Mouse (Mus musculus) heart, embryonic 15.5 days (tissue): ENCODE data around the gene Zfp94. TPM values are rescaled to one million over a fixed set of nuclear protein-coding genes. Genes with fewer than 3 reads are reported as not detected.

Experiments used
- ATAC-seq: fragments of 200-750 bp; cut with Nextera tagmentation; replicated peaks from 2 replicates; pipeline ENCODE4 v1.8.0; 2017; ENCODE audit warnings: low read depth, moderate TSS enrichment; ENCODE audit not compliant: insufficient number of reproducible peaks, insufficient read depth, low FRiP score
- H3K27ac ChIP-seq: fragments of 300-500 bp; sonication (generic); 2 replicates; pipeline ENCODE4 v1.5.1; 2015; ENCODE audit warnings: mild to moderate bottlenecking, inconsistent platforms
- H3K27me3 ChIP-seq: fragments of 300-500 bp; sonication (generic); 2 replicates; pipeline ENCODE4 v1.6.1; 2015; ENCODE audit warnings: inconsistent platforms
- H3K36me3 ChIP-seq: fragments of 300-500 bp; sonication (generic); 2 replicates; pipeline ENCODE4 v1.6.1; 2015; ENCODE audit warnings: mild to moderate bottlenecking, inconsistent platforms
- H3K4me1 ChIP-seq: fragments of 300-500 bp; sonication (generic); replicated peaks from 2 replicates; pipeline ENCODE4 v1.6.1; 2015; ENCODE audit warnings: inconsistent platforms
- H3K4me2 ChIP-seq: fragments of 300-500 bp; sonication (generic); 2 replicates; pipeline ENCODE4 v1.6.1; 2015; ENCODE audit warnings: inconsistent platforms, mild to moderate bottlenecking, moderate library complexity
- H3K4me3 ChIP-seq: fragments of 300-500 bp; sonication (generic); 2 replicates; pipeline ENCODE4 v1.5.1; 2015; ENCODE audit warnings: mild to moderate bottlenecking, inconsistent platforms
- H3K9ac ChIP-seq: fragments of 300-500 bp; sonication (generic); 2 replicates; pipeline ENCODE4 v1.6.1; 2015; ENCODE audit warnings: mild to moderate bottlenecking, inconsistent platforms
- H3K9me3 ChIP-seq: fragments of 300-500 bp; sonication (generic); replicated peaks from 2 replicates; pipeline ENCODE4 v1.6.1; 2016; ENCODE audit warnings: inconsistent platforms
- WGBS: fragments of 180-500 bp; shearing (Covaris S2); methylation state at CpG from one replicate; pipeline ENCODE4 v1.1.7; 2015; ENCODE audit warnings: mixed read lengths; 5-methylcytosine and 5-hydroxymethylcytosine counted together
- polyA plus RNA-seq: library from polyadenylated mRNA; unstranded; fragments of >200 nt; fragmentation: Nextera tagmentation; extraction: Ambion mirVana; gene quantifications from 2 replicates; pipeline ENCODE4 v1.2.1, GENCODE M21; 2015

The Zfp94 gene
- polyA plus RNA-seq, result 4.3 and 5.5 TPM in 2 replicates

- H3K4me2 ChIP-seq, result peak within 1 kb of the TSS; percentile 82
- peak within 1 kb of the TSS; percentile 60 for H3K4me3 ChIP-seq
- no peaks in the 10 kb centered on the region for H3K9me3 ChIP-seq
- peak within 1 kb of the TSS; percentile 66 for H3K27ac ChIP-seq
- peaks cover 10% of the 10 kb centered on the region for H3K27me3 ChIP-seq
- no peaks in the 10 kb centered on the region for H3K36me3 ChIP-seq
- peak; percentile 91 for ATAC-seq
- peak within 1 kb of the TSS; percentile 72 for H3K9ac ChIP-seq
- H3K4me1 ChIP-seq, result peaks cover 6% of the 10 kb centered on the region; the same call in 1 of the 2 replicates
- 1% methylated on average over 33 of the region's 33 CpGs for WGBS
These were observed at the start of gene Zfp94 for GRCm38 (mm10) chr7:24316567-24317092. TSS of gene Zfp94 (minus strand) at chr7:24316666.

GRCm38 (mm10) chr7:24365258-24366014 lies 49.0 kb upstream of the Zfp94 start:
- no peak overlapping the region for H3K9ac ChIP-seq
- H3K27ac ChIP-seq, result no peak overlapping the region
- no peak overlapping the region for H3K4me2 ChIP-seq
- no peak overlapping the region for H3K4me3 ChIP-seq
- no peaks in the 10 kb centered on the region for H3K27me3 ChIP-seq
- H3K36me3 ChIP-seq, result no peaks in the 10 kb centered on the region
- WGBS, result 61% methylated on average over 5 of the region's 5 CpGs
- no peak for ATAC-seq
- no peaks in the 10 kb centered on the region for H3K9me3 ChIP-seq
- H3K4me1 ChIP-seq, result 0 out of 2 replicates have a peak, but pooled peaks cover 5% of the 10 kb centered on the region

GRCm38 (mm10) chr7:24364827-24365226 lies 48.4 kb upstream of the Zfp94 start:
- Histone ChIP-seq H3K27me3 (no peaks in the 10 kb centered on the region), H3K27ac (no peak overlapping the region), H3K4me3 (no peak overlapping the region), H3K9ac (no peak overlapping the region), H3K36me3 (no peaks in the 10 kb centered on the region), H3K4me1 (0 out of 2 replicates have a peak, but pooled peaks cover 3% of the 10 kb centered on the region), H3K9me3 (no peaks in the 10 kb centered on the region), H3K4me2 (no peak overlapping the region)
- 21% methylated on average over 10 of the region's 10 CpGs for WGBS
- 0 out of 2 replicates have a peak, but pooled peaks have one; percentile 29 for ATAC-seq

- Histone ChIP-seq H3K9ac (no peak overlapping the region), H3K27ac (no peak overlapping the region), H3K4me2 (no peak overlapping the region), H3K27me3 (no peaks in the 10 kb centered on the region), H3K36me3 (no peaks in the 10 kb centered on the region), H3K4me3 (no peak overlapping the region), H3K4me1 (0 out of 2 replicates have a peak, but pooled peaks cover 3% of the 10 kb centered on the region), H3K9me3 (no peaks in the 10 kb centered on the region)
- 19% methylated on average over 7 of the region's 7 CpGs for WGBS
- no peak for ATAC-seq
These were observed 46.8 kb upstream of the Zfp94 start for GRCm38 (mm10) chr7:24363228-24363627.

- 63% methylated on average over 4 of the region's 4 CpGs for WGBS
- Histone ChIP-seq H3K9me3 (no peaks in the 10 kb centered on the region), H3K36me3 (no peaks in the 10 kb centered on the region), H3K9ac (no peak overlapping the region), H3K4me3 (no peak overlapping the region), H3K27ac (no peak overlapping the region), H3K27me3 (no peaks in the 10 kb centered on the region), H3K4me2 (no peak overlapping the region), H3K4me1 (0 out of 2 replicates have a peak, but pooled peaks cover 3% of the 10 kb centered on the region)
- ATAC-seq, result no peak
These were observed 44.5 kb upstream of the Zfp94 start for GRCm38 (mm10) chr7:24361001-24361400.

- no peaks in the 10 kb centered on the region for H3K27me3 ChIP-seq
- H3K27ac ChIP-seq, result no peak overlapping the region
- no peak overlapping the region for H3K9ac ChIP-seq
- no peaks in the 10 kb centered on the region for H3K4me1 ChIP-seq
- ATAC-seq, result no peak
- H3K4me2 ChIP-seq, result no peak overlapping the region
- H3K4me3 ChIP-seq, result no peak overlapping the region
- no peaks in the 10 kb centered on the region for H3K36me3 ChIP-seq
- WGBS, result 23% methylated on average over 9 of the region's 9 CpGs
- no peaks in the 10 kb centered on the region for H3K9me3 ChIP-seq
These were observed 42.8 kb upstream of the Zfp94 start for GRCm38 (mm10) chr7:24359269-24359668.

- Histone ChIP-seq H3K27ac (no peak overlapping the region), H3K27me3 (no peaks in the 10 kb centered on the region), H3K4me1 (no peaks in the 10 kb centered on the region), H3K4me3 (no peak overlapping the region), H3K36me3 (no peaks in the 10 kb centered on the region), H3K9me3 (no peaks in the 10 kb centered on the region), H3K4me2 (no peak overlapping the region), H3K9ac (no peak overlapping the region)
- no peak for ATAC-seq
- WGBS, result 44% methylated on average over 4 of the region's 4 CpGs
These were observed 41.4 kb upstream of the Zfp94 start for GRCm38 (mm10) chr7:24357899-24358298.

- Histone ChIP-seq H3K9ac (no peak overlapping the region), H3K27ac (no peak overlapping the region), H3K4me1 (no peaks in the 10 kb centered on the region), H3K27me3 (no peaks in the 10 kb centered on the region), H3K4me3 (no peak overlapping the region), H3K4me2 (no peak overlapping the region), H3K9me3 (no peaks in the 10 kb centered on the region), H3K36me3 (no peaks in the 10 kb centered on the region)
- ATAC-seq, result no peak
- WGBS, result 74% methylated on average over 10 of the region's 10 CpGs
These were observed 39.6 kb upstream of the Zfp94 start for GRCm38 (mm10) chr7:24356081-24356480.

- Histone ChIP-seq H3K9ac (no peak overlapping the region), H3K36me3 (no peaks in the 10 kb centered on the region), H3K27ac (no peak overlapping the region), H3K4me2 (no peak overlapping the region), H3K27me3 (no peaks in the 10 kb centered on the region), H3K9me3 (no peaks in the 10 kb centered on the region), H3K4me1 (no peaks in the 10 kb centered on the region), H3K4me3 (no peak overlapping the region)
- no peak for ATAC-seq
- 77% methylated on average over 6 of the region's 6 CpGs for WGBS
These were observed 39.2 kb upstream of the Zfp94 start for GRCm38 (mm10) chr7:24355646-24356045.

GRCm38 (mm10) chr7:24348896-24349295 lies 32.4 kb upstream of the Zfp94 start, which contains the start of gene Lypd5:
TSS of gene Lypd5 (plus strand) at chr7:24349196.
- 37% methylated on average over 6 of the region's 6 CpGs for WGBS
- H3K4me2 ChIP-seq, result no peak within 1 kb of the TSS
- no peak for ATAC-seq
- no peak within 1 kb of the TSS for H3K27ac ChIP-seq
- no peaks in the 10 kb centered on the region for H3K36me3 ChIP-seq
- no peaks in the 10 kb centered on the region for H3K9me3 ChIP-seq
- H3K4me3 ChIP-seq, result no peak within 1 kb of the TSS
- no peaks in the 10 kb centered on the region for H3K4me1 ChIP-seq
- no peak within 1 kb of the TSS for H3K9ac ChIP-seq
- H3K27me3 ChIP-seq, result no peaks in the 10 kb centered on the region

- 61% methylated on average over 5 of the region's 5 CpGs for WGBS
- ATAC-seq, result no peak
- no peaks in the 10 kb centered on the region for H3K4me1 ChIP-seq
- H3K4me3 ChIP-seq, result no peak overlapping the region
- H3K27ac ChIP-seq, result no peak overlapping the region
- no peaks in the 10 kb centered on the region for H3K27me3 ChIP-seq
- no peak overlapping the region for H3K9ac ChIP-seq
- no peaks in the 10 kb centered on the region for H3K9me3 ChIP-seq
- no peaks in the 10 kb centered on the region for H3K36me3 ChIP-seq
- H3K4me2 ChIP-seq, result no peak overlapping the region
These were observed 30.0 kb upstream of the Zfp94 start for GRCm38 (mm10) chr7:24346444-24346843.
